Comparison of ENCODE assay signal across 24 mouse cellular contexts in genomic region chr7:51265896-51266295, GRCm38 (mm10).
A peak's percentile ranks its signal among the peaks of the same experiment; 100 is the strongest.
DNase-seq lines count a peak whose midpoint lies in the region; ATAC-seq and TF ChIP-seq lines count a peak whose summit lies in the region.
"Had no signal": no experiment of that assay in that cellular context is flagged by ENCODE, and none has a peak within 500 bp of the region (broad histone marks: within the 10 kb centered on the region; RNA-seq: fewer than 3 reads in every experiment).

No protein-coding gene starts in this region.

- H3K4me2 ChIP-seq in midbrain, postnatal 0 days (ENCODE audit: low read depth, low read length, poor library complexity, severe bottlenecking) = no peak overlapping the region
- H3K4me2 ChIP-seq: limb, embryonic 15.5 days; liver, embryonic 15.5 days; midbrain, embryonic 11.5 days; neural tube, embryonic 12.5 days had no signal

- no peak for TF ChIP-seq CTCF in layer of hippocampus, adult 2 months (conservative IDR thresholded peaks at IDR 0.05)
- TF ChIP-seq CTCF in midbrain, postnatal 0 days (IDR thresholded peaks at IDR 0.05) = no peak

- WGBS in midbrain, postnatal 0 days = 68% methylated on average over 1 of the region's 1 CpGs

- H3K27me3 ChIP-seq in midbrain, postnatal 0 days (ENCODE audit: insufficient read depth, low read length) = no peaks in the 10 kb centered on the region
- H3K27me3 ChIP-seq: CH12.LX; limb, embryonic 15.5 days; liver, embryonic 15.5 days; neural tube, embryonic 12.5 days had no signal

- H3K4me1 ChIP-seq in midbrain, postnatal 0 days (ENCODE audit: insufficient read depth, low read length) = no peaks in the 10 kb centered on the region
- H3K4me1 ChIP-seq: hindbrain, embryonic 10.5 days; limb, embryonic 15.5 days; liver, embryonic 15.5 days; neural tube, embryonic 12.5 days had no signal

- intact Hi-C loops in heart, postnatal 36 days (cut with DNase I) = no loop called here

- H3K9ac ChIP-seq in midbrain, postnatal 0 days (replicated peaks; ENCODE audit: low read length, poor library complexity, severe bottlenecking) = no peak overlapping the region
- H3K9ac ChIP-seq: forebrain, postnatal 0 days; limb, embryonic 15.5 days; liver, embryonic 15.5 days; neural tube, embryonic 12.5 days had no signal

- DNase-seq in heart, adult 11 months = peak; percentile 12
- no peak for DNase-seq in heart, postnatal 36 days
- peak; percentile 29 to 36 for DNase-seq in layer of hippocampus, adult 2 months (ENCODE audit: low spot score in 2 of 2)
- DNase-seq in layer of hippocampus, postnatal 36 days = peak; percentile 6 to 9
- DNase-seq in right cerebral cortex, postnatal 36 days (ENCODE audit: low spot score in 2 of 2) = peak; percentile 2 to 9
- DNase-seq in neural tube, embryonic 10.5 days (ENCODE audit: extremely low spot score, low spot score) = no peak
- DNase-seq in midbrain, postnatal 0 days (ENCODE audit: low spot score) = no peak
- DNase-seq: adrenal gland, postnatal 14 days; cerebellum, adult 11 months; cerebellum, postnatal 25 days; embryo, embryonic 11 days; forebrain, postnatal 0 days; gastrocnemius, postnatal 36 days; kidney, adult 11 months; thymus, postnatal 25 days had no signal

- no peaks in the 10 kb centered on the region for H3K9me3 ChIP-seq in midbrain, postnatal 0 days (ENCODE audit: low read length)
- H3K9me3 ChIP-seq: hindbrain, embryonic 10.5 days; limb, embryonic 15.5 days; liver, embryonic 15.5 days; neural tube, embryonic 12.5 days had no signal

- H3K4me3 ChIP-seq in layer of hippocampus, adult 2 months = no peak overlapping the region
- H3K4me3 ChIP-seq in midbrain, postnatal 0 days (ENCODE audit: low read depth, low read length) = no peak overlapping the region
- H3K4me3 ChIP-seq: hindbrain, embryonic 10.5 days; limb, embryonic 15.5 days; liver, embryonic 15.5 days; neural tube, embryonic 12.5 days had no signal

- no peak overlapping the region for H3K27ac ChIP-seq in layer of hippocampus, adult 2 months
- no peak overlapping the region for H3K27ac ChIP-seq in midbrain, postnatal 0 days (ENCODE audit: low read depth, low read length)
- H3K27ac ChIP-seq: hindbrain, embryonic 10.5 days; kidney, postnatal 0 days; limb, embryonic 15.5 days; liver, embryonic 15.5 days; neural tube, embryonic 12.5 days; stomach, postnatal 0 days had no signal

- no peak for ATAC-seq in midbrain, postnatal 0 days (ENCODE audit: low FRiP score)
- ATAC-seq: forebrain, postnatal 0 days; lung, postnatal 0 days had no signal

- no peaks in the 10 kb centered on the region for H3K36me3 ChIP-seq in midbrain, postnatal 0 days (ENCODE audit: insufficient read depth, low read length)
- H3K36me3 ChIP-seq: hindbrain, embryonic 10.5 days; limb, embryonic 15.5 days; liver, embryonic 15.5 days; neural tube, embryonic 12.5 days had no signal

Comparison
In these comparisons a context has a peak if more than half of its experiments do, and no peak if none do; other contexts are left out.
1. DNase-seq: peak in heart, adult 11 months (single experiment), layer of hippocampus, adult 2 months (2 of 2), layer of hippocampus, postnatal 36 days (2 of 2) and right cerebral cortex, postnatal 36 days (2 of 2); none in heart, postnatal 36 days (0 of 2), neural tube, embryonic 10.5 days (single experiment) and midbrain, postnatal 0 days (single experiment).